Mouse (Mus musculus): Measurements from ENCODE around the gene Hmx2.

Gene Hmx2

DNA sequence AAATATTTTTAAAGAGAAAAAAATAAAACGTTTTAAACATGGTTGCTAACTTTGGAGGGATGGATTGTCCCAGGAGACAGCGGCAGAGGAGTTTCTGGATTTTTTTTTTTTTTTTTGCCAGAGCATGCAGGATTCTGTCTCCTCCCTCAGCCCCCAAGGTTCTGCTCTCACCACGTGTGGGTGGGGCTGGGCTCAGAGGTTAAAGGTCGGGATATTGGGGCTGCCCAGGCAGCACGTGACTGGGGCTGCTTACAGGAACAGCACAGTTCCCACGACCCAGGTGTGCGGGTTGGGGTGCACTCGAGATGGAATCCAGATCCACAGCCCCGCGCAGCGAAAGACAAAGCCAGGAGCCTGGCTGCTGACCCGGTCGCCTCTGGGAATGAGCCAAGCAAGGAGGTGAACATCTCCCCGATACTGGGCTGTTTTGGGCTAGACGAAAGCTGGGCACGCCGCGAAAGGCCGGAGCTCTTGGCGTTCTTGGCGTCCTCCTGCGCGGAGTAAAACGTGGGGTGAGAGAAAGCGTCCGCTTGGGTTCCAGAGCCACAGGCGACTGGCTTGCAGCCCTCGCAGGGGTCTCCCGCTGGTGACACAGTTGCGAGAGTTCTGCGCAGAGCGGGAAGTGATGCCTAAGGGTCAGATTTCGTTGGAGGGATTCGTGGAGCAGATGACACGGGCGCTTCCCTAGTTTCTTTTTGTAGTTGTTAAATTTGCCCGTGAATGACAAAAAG is 8.1 kb downstream of the Hmx2 start:
- no peak for DNase-seq (ENCODE audit: low read depth, low spot score)

DNA sequence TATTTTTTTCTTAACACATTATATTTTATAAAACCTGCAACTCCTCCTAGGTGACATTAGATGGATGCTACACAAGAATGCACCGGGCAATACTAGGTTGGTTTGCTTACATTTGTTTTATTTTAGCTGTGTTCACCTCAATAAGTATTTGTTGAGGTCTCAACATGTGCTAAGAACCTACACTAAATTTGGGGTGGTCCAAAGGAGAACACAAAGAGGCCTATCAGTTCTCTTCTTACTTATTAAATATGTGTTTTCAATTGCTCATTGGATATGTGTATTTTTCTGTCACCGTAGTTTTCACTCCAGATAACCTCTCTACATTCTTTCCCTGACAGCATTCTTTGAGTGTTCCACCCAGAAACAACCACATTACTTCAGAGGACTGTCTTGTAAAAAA is 9.2 kb downstream of the Hmx2 start:
- DNase-seq (ENCODE audit: low read depth, low spot score): no peak

DNA sequence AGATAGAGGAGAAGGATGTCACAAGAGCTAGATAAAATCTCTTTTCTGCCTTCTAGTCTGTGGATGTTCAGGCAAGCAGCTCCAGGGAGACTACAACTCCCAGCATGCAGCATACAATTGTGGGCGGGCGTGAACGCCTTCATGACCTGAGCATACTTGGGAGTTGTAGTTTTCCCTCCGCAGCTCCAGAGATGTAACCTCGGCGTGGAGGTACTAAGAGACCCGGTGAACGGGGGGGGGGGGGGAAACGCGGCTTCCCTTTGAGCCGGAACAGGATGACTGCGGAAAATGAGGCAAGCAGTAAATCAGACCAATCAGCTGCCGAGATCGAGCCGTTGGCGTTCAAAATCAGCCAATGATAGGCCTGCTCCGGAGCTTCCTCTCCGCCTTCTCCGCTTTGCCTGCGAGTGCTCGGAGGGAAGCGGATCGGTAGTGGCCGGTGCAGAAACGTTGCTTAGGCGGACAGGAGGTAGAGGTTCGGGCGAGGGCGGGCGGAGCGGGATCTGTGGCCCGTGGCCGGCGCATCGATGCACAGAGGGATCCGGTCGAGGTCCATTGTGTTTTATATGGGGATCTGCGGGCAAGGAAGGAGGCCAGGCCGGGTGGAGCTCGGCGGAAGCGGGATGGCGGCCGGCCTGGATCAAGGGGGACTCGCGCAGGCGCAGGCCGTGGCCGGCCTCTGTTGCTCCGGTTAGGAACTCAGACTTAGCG is 11.6 kb downstream of the Hmx2 start, which contains the start of gene Bub3:
Gene Bub3, plus strand, starts transcription at position 237 of the 711 bp plus-strand sequence.
- peak; percentile 95 for DNase-seq (ENCODE audit: low read depth, low spot score)

DNA sequence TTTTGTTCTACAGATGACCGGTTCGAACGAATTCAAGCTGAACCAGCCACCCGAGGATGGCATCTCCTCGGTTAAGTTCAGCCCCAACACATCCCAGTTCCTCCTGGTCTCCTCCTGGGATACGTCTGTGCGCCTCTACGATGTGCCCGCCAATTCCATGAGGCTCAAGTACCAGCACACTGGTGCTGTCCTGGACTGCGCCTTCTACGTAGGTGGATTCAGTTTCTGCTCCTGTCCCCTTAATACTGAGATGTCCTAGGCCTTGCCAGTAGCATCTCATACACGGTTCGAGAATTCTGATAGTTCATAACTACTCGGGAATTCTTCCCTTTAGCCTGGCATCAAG is 12.1 kb downstream of the Hmx2 start:
- no peak for DNase-seq (ENCODE audit: low read depth, low spot score)

DNA sequence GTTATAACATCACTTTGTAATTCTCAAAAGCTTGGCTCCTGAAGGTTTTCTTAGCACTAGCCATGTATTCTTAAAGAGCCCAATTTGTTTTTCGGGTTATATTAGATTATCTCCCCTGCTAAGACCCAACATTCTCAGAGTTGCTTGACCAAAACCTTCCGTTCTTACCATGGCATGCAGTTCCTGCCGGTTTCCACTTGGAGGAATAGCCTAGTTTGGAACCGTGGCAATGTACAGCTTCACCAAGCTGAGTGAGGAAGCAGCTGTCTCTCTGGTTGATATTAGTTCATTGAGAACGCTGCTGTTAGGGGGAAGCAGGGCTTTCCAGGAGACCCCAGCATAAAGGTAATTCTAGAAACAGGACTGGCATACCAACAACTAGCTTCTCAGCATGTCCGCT is 26.7 kb downstream of the Hmx2 start:
- DNase-seq (ENCODE audit: low read depth, low spot score): no peak

DNA sequence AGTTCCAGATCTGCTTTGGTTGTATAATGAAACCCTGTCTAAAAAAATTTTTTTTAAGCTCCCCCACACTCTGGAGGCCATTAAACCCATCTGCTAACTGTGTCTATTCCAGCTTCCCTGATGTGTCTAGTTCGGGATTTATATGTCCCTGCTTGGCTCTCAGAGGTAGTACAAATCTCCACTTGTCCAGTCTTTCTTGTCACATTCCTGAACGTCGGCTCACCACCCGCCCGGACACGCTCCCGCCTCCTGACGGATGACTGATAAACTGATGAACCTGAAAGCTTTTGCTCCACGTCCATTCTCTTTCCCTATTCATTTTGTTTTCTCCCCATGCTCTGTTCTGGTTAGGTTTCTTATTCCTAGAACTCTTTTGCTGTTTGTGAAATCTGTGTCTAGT is 33.6 kb downstream of the Hmx2 start:
- DNase-seq (ENCODE audit: low read depth, low spot score): no peak

DNA sequence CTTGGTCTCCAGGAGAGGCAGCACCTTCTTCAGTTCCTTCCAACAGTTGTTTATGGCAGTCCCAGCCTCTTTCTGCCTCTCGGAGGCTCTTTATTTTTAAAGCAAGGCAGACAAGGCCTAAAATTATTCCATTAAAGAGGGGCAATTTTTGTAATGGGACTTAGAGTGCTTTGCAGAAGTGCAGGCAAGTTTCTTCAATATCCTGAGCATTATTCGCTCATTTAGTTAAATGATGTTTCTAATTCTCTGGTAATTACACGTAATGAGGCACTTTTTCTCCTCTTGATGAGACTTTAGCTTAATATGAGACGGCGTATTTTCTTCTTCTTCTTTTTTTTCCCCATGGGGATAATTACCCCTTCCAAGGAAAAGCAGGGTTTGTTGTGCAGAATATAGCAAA is 37.0 kb downstream of the Hmx2 start:
- no peak for DNase-seq (ENCODE audit: low read depth, low spot score)

DNA sequence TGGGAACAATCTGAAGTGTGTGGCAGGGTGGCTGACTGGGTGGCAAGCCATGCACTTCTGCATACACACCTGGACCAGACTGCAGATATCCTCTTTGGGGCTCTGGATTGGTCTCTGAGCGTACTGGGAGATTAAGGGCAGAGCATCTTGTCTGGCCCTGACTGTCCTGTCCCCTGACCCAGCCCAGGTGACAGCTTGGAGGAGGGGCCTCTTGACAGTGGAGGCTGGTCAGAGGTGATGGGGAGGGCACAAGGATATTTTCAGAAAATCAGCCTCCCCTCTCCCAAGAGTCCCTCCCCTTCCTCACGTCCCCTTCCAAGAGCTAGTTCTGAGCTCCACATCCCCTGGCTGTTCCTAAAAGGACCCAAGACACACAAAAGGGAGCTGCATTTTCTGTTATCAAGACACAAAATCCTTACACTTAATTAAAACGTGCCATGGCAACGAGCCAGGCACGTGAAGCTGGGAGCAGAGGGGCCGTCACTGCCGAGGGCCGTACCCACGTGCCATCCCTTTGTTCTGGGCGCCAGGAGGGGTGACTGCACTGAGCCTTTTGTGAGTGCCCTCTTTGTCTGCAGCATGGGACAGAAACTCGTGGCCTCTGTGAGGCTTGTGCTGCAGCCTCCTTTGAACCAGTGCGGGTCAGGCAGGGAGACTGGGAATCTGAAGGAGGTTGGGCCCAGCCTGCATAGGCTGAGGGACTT is 49.4 kb downstream of the Hmx2 start:
- DNase-seq (ENCODE audit: low read depth, low spot score): no peak

DNA sequence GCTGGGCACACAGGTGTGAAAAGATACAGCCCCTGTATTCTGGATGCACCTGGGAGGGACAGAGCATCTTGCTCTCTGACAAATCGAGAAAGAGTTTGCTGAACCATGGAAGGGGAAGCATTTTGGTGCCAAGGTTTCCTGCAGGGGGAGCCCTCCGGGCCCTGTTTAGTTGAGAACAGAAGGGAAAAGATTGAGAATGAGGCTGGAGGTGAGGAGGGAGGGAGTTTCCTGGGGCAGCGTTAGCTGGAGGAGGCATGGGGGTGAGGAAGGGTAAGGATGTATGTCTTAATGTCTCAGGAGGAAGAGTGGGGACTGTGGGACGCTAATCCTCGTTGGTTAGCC is 49.9 kb downstream of the Hmx2 start:
- DNase-seq (ENCODE audit: low read depth, low spot score): no peak

DNA sequence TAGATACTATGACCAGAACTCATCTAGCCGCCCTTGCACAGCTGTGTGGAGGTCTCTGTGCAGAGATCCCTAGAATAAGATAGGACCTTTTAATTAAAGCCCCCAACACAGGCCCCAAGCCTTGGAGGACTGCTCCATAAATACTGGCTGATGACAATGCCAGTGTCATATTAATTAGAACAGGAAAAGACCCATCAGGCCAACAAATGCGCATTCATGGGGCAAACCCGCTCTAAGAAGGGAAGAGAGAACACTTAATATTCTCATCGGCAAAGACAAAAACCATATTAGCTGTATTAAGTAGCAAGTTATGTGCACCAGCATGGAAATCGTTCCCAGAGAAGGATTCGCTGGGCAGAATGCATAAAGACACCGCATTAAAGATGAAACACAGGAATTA is 53.5 kb downstream of the Hmx2 start:
- DNase-seq (ENCODE audit: low read depth, low spot score): no peak

DNA sequence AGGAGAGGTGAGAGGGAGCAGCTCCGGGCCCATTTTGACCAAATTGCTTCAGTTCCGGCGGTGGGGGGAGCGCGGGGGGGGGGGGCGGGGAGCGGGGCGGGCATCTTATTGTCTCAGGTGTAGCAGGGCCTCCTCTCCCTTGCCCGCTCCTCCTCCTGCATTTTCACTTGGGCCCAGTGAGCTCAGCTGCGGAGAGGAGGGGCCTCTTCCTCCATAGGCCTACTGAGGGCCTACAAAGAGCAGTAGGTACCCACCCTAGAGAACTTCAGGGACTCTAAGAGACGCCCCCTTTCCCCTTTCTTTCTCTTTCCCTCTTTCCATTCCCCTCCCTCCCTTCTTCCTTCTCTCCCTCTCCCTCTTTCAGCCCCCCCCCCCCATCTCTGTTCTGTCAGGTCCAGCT is 54.6 kb downstream of the Hmx2 start:
- DNase-seq (ENCODE audit: low read depth, low spot score): no peak

DNA sequence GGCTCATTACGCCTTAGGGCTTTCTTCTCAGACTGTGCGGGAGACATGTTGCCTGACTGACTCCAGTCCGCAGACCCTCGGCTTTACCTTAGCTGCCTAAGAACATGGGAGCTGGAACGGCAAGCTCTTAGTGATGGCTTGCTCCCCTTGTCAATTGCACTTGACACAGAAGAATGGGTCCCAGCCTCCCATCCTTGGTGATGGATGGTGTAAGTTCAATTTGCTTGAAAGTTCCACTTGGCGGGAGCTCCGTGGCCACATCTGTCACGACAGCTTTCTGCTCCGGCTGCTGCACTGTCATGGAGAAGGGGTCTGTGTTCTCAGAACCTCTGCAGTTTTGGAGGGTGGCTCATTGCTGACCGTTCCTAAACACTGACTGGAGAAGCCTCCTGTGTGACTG is 56.4 kb downstream of the Hmx2 start:
- DNase-seq (ENCODE audit: low read depth, low spot score): no peak

DNA sequence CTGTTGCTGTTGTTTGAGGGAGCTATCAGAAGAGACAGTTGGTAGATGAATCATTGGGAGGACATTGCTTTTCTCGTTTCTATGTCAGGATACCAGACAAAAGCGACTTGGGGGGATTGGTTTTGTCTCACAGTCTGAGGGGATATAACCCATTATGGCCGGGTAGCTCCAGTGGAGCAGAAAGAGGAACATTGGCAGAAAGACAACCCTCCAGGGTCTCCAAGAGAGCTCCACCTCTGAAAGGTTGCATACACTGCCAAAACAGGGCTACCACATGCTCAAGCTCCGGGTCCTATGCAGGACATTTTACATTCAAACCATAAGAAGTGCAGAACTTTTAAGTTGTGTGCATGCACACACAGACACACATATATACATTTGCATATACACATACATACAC is 56.9 kb downstream of the Hmx2 start:
- no peak for DNase-seq (ENCODE audit: low read depth, low spot score)
